Mouse (Mus musculus) c-Kit-positive CD71-positive TER-119-positive erythroid progenitor cells, embryonic 14.5 days (primary cell): Measurements from ENCODE around the gene Cntnap2.
"Not testable (repeated sequence)": the region's sequence is repeated elsewhere in the genome, so short reads cannot be mapped to it uniquely, and the experiment has no call there.

Experiments
- DNase-seq: peaks from one replicate; pipeline ENCODE4 v3.0.0-alpha.2; 2013; ENCODE audit warnings: low spot score

Cntnap2 gene

GRCm38 (mm10) chr6:46263171-46263570 lies 1204.0 kb downstream of the Cntnap2 start:
- no peak for DNase-seq

DNA sequence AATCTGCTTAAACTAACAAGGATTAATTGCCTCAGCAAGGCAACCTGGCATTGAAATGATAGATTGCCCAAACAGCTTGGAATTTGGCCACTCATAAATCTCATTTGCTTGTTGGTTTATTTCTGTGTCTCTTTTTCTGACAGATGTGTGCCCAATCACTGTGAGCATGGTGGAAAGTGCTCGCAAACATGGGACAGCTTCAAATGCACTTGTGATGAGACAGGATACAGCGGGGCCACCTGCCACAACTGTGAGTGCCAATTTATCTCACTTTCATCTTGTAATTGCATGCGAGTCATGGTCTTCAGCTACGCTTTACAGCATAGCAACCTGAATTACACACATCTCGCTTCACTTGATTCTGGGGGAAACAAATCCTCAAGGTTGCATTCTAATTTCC lies 1287.8 kb downstream of the Cntnap2 start:
- no peak for DNase-seq

GRCm38 (mm10) chr6:46361091-46361490 lies 1301.9 kb downstream of the Cntnap2 start:
- DNase-seq, result no peak

DNA sequence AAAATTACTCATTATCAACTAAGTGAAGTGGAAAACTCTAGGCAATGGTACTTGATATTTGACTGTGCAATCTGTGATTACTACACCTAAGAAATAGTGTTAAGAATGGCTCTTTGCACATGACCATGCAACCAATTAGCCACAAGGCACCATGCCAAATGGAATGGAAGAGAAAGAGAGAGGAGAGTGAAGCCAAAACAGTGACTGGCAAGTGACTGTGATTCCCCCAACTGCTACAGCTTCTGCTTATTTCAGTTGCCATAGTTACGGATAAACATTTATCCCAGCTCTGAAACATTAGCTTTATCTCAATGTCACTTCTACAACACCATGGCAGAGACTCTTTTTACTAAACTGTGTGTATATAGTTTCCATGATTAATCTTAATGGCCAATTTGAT lies 1303.0 kb downstream of the Cntnap2 start:
- no peak for DNase-seq

- no peak for DNase-seq
Observed at GRCm38 (mm10) chr6:46398725-46399589, 1339.8 kb downstream of the Cntnap2 start.

GRCm38 (mm10) chr6:46414154-46414553 lies 1355.0 kb downstream of the Cntnap2 start:
- no peak for DNase-seq

DNA sequence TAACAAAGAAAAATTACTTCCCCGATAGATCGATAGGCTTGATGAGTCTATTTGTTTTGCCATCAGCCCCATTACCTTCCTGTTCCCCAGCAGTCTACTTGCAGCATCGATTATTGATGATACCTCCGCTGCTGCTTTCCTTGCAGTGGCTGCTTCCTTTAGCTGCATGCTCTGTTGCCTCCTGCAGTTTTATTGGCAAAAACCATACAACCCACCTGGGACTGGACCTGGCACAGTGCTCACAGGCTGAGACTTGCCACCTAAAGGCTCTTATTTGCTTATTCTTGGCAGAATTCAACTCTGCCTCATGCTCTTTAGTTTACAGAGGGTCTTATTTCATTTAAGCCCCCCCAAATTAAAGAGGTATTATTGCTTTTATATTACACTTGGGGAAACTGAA lies 1355.4 kb downstream of the Cntnap2 start:
- no peak for DNase-seq

- no peak for DNase-seq
Observed at GRCm38 (mm10) chr6:46419827-46420226, 1360.7 kb downstream of the Cntnap2 start.

DNA sequence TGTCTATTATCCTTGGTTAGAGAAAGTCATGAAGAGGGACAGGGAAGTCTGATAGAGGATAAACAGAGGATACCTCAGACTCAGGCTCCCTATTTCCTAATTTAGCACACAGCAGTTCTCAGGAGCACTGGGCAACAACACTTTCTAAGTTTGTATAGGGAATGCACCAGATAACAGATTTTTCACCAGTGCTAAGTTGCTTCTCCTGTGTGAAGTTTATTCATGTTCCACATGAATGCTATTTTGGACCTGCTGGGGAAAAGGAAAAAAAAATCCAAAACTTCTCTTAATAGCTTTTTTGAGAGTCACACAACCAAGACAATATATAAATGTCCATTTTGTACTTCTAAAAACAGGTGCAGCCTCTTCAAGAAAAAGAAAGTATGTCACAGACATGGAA lies 1361.2 kb downstream of the Cntnap2 start:
- DNase-seq, result no peak

DNA sequence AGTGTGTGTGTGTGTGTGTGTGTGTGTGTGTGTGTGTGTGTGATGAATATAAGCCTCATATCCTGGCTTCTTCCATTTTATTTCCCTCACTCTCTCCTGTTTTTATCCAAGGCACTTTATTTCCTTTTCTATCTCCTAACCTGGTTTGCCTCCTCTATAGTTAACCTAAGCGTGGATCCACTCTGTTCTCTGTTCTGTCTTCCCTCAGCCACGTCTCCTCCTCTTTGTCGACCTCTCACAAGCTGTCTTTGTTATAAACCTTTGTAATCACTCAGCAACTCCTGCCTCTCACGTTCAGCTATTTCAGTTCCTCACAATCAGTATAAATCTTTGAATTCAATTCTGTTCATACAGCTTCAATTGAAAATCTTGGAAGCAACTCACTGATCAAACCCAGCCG lies 1369.1 kb downstream of the Cntnap2 start:
- no peak for DNase-seq

- DNase-seq, result no peak
Observed at GRCm38 (mm10) chr6:46450917-46451638, 1391.9 kb downstream of the Cntnap2 start.

DNA sequence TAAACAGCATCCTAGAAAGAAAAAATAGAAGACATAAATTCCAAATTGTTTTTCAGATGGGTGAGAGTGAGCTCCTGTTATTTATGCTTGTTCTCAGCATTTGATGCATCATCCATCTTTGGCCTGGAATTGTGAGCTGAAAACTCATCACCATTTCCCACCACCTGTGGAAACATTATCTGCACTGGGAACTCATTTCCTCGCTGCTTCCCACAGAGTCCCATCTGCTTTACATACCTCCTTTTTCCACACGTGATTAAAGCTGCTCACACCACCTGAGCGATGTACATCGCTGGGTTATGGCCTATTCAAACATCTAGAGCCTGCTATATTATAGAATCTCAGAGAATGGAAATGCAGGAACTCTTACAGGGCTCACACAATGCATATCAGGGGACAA lies 1413.5 kb downstream of the Cntnap2 start:
- no peak for DNase-seq

- no peak for DNase-seq
Observed at GRCm38 (mm10) chr6:46484392-46484791, 1425.2 kb downstream of the Cntnap2 start.

DNA sequence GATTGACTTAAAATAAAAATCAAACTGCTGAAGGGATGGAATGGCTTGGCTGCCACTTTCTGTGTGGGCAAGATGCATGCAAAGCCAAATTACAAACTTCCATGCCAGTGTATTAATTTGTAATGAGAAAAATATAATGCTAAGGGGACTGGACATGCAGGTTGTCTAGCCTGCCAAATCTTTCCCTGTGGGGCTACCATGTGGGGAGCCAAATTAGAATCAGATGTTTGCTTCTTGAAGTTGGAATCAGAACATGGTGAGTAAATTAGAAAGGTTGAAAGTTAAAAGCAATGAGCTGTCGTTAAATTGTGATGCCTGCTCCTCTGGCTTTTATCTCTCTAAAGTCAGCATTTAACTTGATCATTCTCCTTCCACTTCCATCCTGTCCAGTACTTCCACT lies 1443.6 kb downstream of the Cntnap2 start:
- no peak for DNase-seq

- no peak for DNase-seq
Observed at GRCm38 (mm10) chr6:46512841-46513240, 1453.7 kb downstream of the Cntnap2 start.

DNA sequence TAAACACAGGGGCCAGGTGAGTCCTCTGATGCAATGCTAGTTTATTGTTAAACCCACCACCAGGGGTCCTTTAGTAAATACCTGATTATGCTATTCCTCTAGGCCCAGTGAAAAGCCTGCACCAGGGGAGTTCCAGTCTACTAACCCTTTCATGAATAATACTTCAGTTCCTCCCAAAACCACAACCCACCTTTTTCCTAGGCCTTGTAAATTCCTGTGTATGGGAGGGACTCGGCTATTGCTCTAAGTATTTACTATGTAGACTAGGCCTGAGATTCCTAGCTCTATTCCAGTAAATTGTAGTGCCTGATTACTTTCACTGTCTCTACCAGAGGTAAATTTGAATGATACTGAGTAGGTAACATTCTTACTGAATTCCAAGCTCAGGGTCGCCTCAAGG lies 1478.4 kb downstream of the Cntnap2 start:
- not testable (repeated sequence) for DNase-seq

DNA sequence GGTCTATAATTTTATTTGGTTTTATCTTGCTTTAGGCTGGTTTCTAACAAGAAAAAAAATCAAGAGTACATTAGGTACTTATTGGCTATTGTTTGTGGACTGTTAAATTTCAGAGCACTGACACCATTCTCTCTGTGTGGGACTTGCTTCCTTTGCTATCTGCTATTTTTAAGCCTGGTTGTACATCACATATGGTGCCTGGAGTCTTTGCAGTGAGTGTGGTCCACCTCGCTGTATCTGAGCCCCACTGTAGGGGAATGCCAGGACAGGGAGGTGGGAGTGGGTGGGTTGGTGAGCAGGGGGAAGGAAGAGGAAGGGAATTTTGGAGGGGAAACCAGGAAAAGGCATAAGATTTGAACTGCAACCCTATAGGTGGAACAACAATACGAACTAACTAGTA lies 1504.3 kb downstream of the Cntnap2 start:
- DNase-seq, result no peak

GRCm38 (mm10) chr6:46575055-46575454 lies 1515.9 kb downstream of the Cntnap2 start:
- DNase-seq, result no peak

GRCm38 (mm10) chr6:46612365-46612764 lies 1553.2 kb downstream of the Cntnap2 start:
- no peak for DNase-seq

GRCm38 (mm10) chr6:46612872-46613271 lies 1553.7 kb downstream of the Cntnap2 start:
- DNase-seq, result no peak

- DNase-seq, result no peak
Observed at GRCm38 (mm10) chr6:46669018-46669417, 1609.9 kb downstream of the Cntnap2 start.

- DNase-seq, result no peak
Observed at GRCm38 (mm10) chr6:46675081-46675480, 1615.9 kb downstream of the Cntnap2 start.

DNA sequence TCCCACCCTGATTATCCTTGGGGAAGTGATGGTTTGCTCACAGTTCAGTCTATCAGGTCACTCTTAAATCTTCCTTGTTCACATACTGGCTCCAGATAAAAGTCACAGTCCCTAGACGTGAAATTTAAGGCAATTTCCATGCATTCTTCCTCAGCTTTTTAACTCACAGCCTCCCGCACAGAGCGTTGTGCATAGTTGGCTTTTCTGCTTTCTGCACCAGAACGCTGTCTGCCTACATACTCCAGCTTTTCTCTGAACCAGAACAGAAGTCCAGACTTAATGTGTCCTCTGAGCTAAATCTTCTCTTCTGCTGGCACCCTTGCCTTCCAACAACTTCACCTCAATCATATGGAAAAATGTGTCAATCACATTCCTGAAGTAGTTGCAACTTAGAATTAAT lies 1616.5 kb downstream of the Cntnap2 start:
- DNase-seq, result no peak
